Mouse (Mus musculus) large intestine, adult 2 months (tissue): ENCODE measurements around the gene Rad51ap2. TPM values are rescaled to one million over a fixed set of nuclear protein-coding genes. Genes with fewer than 3 reads are reported as not detected.

Source experiments
- DNase-seq: peaks from one replicate; pipeline ENCODE4 v3.0.0-alpha.2; 2012; ENCODE audit warnings: low read depth, low spot score
- WGBS: fragments of 180-500 bp; shearing (Covaris S2); methylation state at CpG from one replicate; pipeline ENCODE4 v1.1.7; 2018; 5-methylcytosine and 5-hydroxymethylcytosine counted together
- polyA plus RNA-seq: library from polyadenylated mRNA; depleted of rRNA; stranded (reverse); fragments of >200 nt; gene quantifications from 2 replicates; pipeline ENCODE4 v1.2.3, GENCODE M21; 2012; rRNA removed

Rad51ap2 gene
- polyA plus RNA-seq, result not detected in 2 replicates

DNA sequence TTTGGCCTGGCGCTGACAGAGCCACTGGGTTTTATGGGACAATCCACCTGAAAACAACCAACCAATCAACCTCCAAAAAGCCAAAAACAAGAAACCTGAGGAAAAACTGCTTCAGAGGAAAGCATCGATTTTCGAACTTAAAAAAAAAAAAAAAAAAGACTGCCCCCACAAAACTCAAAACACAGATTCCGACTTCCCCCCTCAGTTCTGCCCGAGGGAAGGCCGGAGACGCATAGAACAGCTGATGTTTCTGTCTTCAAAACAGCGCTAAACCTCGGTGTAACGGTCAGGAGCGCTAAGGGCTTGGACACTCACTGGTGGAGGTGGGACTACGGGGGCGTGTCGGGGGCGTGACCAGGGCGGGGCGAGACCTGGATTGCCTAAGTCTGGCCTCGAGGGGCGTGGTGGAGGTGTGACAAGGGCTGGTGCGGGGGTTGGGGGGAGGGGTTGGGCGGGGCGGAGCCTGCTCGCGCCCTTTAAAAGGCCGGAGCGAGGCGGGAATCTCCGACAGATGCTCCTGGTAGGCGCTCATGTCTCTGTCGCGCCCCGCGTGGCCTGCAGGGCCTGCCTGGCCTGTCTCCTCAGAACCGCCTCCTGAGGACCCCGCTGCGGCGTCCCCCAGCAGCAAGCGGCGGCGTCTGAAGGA is at the start of gene Rad51ap2:
Gene Rad51ap2 (plus strand): TSS at position 531 of the 646 bp plus-strand sequence.
- WGBS, result 4% methylated on average over 40 of the region's 40 CpGs
- DNase-seq, result no peak

DNA sequence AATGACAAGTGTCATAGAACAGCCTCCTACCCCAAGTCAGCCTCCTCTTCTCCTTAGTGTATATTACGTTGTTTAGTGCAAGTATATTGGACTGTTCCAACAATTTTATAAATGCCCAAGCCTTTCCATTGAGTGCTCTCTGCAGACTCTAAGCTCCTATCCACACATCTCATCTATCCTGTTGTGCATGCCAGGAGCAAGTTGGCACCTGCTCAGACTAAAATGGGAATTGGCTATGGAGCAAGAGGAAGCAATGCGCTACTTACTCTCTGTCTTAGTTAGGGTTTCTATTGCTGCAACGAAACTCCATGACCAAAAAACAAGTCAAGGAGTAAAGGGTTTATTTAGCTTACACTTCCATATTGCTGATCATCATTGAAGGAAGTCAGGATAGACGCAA is 48.2 kb upstream of the Rad51ap2 start:
- 80% methylated on average over 4 of the region's 4 CpGs for WGBS
- DNase-seq, result no peak

GRCm38 (mm10) chr12:11418112-11418511 is 37.8 kb upstream of the Rad51ap2 start:
- 68% methylated on average over 6 of the region's 6 CpGs for WGBS
- DNase-seq, result no peak

GRCm38 (mm10) chr12:11427396-11427795 is 28.5 kb upstream of the Rad51ap2 start:
- DNase-seq, result no peak
- 56% methylated on average over 4 of the region's 4 CpGs for WGBS

DNA sequence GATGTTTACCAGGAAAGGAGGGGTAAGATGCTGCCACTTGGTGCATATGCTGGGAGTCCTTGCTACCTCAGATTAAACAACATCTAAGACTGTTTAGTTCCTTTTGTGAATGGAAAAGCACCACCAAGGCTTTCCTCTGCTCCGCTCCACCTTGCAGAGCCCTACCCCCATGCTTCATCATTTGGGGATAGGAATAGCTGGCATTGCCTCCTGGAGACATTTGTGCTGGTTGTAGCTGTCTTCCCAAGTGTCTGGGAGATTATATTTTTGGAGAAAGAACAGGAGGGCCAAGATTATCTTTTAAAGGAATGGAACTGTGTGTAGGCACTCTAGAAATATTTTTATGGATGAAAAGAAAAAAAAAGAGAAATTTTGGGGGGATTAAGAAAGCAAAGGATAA is 22.8 kb upstream of the Rad51ap2 start:
- no peak for DNase-seq
- WGBS, result 86% methylated on average over 1 of the region's 1 CpGs

DNA sequence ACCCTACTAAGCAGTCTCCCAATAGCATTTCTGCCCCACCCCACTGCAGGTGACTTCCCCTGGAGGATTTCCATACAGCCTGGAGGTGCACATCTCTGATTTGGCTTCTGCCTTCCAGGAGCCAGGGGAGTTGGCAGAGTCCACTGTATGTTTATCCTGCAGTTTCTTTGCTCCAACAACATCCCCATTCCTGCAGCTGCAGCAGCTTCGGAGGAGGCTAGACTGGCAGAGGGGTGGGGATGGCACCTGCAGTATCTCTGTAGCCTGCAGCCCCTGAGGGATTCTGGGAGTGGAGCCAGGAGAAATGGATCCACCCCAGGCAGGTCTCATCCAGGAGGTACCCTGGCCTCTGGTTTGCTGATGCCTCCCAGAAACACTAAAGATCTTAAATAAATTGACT is 22.2 kb upstream of the Rad51ap2 start:
- no peak for DNase-seq
- WGBS, result 49% methylated on average over 1 of the region's 1 CpGs

DNA sequence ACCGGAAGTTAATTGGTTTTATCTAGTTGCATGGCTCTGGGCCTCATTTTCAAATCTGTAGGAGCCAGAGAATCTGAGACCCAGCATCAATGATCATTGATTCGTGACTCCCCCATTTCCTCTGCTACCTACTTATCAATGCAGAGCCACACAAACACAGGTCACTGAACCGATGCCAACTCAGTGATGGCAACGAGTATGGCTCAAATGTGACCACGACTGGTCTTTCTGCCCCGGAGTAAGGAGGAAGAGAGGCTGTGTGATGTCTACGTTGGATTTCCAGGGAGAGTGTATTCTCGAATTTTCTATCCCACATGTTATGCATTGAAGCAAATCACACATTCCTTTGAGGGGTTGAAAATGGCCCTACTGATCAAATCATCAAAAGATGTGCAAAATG is 21.4 kb upstream of the Rad51ap2 start:
- DNase-seq, result no peak
- WGBS, result 77% methylated on average over 8 of the region's 8 CpGs

GRCm38 (mm10) chr12:11435246-11436022 is 20.4 kb upstream of the Rad51ap2 start:
- no peak for DNase-seq
- WGBS, result 10% methylated on average over 15 of the region's 15 CpGs

- 7% methylated on average over 12 of the region's 12 CpGs for WGBS
- no peak for DNase-seq
These were observed 19.9 kb upstream of the Rad51ap2 start for GRCm38 (mm10) chr12:11436023-11436350.

- no peak for DNase-seq
- WGBS, result 4% methylated on average over 34 of the region's 34 CpGs
These were observed 19.2 kb upstream of the Rad51ap2 start, which contains the start of gene Vsnl1 for GRCm38 (mm10) chr12:11436497-11437265. TSS of gene Vsnl1 (minus strand) at chr12:11436613.

DNA sequence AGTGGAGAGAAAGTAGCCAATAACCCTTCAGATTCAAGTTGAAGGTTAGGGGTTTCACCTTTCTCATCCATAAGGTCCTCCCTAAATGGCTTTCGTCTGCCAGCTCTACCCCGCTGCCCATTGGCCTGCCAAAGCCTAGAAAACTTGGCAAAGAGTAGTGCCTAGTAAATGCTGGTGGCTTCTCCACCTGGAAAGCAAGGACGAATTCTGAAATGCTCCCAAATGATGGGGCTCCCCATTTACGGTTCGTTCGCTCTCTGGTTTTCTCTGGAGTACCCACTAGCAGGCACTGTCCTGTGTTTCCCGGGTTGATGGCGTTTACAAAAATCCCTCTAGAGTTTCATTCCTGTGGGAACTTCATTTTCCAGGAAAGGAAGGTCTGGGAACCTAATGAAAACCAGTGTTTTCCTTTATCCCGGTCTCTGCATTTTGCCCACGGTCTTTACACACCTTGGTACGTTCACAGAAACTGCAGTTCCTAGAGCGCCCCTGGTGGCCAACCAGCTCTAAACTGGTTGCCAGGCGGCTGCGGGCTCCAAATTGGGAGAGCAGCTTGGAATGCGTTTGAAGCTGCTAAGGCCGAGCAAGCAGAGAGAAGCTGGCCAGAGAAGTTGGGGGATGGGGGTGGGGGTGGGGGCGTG is 18.5 kb upstream of the Rad51ap2 start:
- 24% methylated on average over 17 of the region's 17 CpGs for WGBS
- no peak for DNase-seq

GRCm38 (mm10) chr12:11437907-11438447 is 17.9 kb upstream of the Rad51ap2 start:
- DNase-seq, result no peak
- WGBS, result 25% methylated on average over 23 of the region's 23 CpGs

GRCm38 (mm10) chr12:11454146-11454545 is 1.7 kb upstream of the Rad51ap2 start:
- DNase-seq, result no peak
- 73% methylated on average over 5 of the region's 5 CpGs for WGBS

DNA sequence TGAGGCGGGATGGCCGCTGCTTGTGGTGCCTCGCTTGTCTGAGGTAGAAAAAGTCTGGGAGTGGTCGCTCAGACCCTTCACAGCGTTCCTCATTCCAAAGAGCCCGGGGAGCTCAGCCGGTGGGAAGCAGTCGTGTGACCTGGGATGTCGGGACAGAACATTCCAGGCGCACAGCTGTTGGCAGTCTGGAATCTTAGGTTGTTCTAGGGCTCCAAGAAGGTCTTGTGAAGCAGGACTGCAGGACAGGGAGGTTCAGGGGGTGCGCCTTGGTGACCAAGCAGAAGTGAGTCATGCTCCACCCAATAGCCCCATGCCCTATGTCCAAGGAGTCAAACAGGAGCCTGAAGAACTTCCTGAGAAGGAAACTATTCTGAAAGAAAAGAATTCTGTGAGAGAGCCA is 334 bp downstream of the Rad51ap2 start:
- DNase-seq, result no peak
- WGBS, result 6% methylated on average over 11 of the region's 11 CpGs

DNA sequence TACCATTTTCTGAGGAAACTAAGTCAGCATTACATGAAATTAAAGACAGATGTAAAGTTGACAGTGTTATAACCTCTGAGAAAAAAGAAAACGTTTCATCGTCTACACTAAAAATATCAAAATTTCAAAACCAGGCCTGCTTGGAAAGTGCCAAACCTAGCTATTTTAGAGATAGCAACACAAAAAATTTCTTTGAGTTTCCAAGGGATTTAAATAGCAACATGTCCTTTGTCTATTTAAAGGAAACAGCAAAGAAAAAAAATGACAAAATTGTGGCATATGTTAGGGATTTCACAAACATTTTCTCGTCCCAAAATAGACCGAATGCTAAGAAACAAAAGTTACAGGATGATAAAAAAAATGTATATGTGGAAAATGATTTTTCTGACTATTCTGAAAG is 753 bp downstream of the Rad51ap2 start:
- WGBS, result 81% methylated on average over 4 of the region's 4 CpGs
- no peak for DNase-seq

Other genes starting within 250 kb of the Rad51ap2 start
- not detected in 2 replicates for gene Msgn1, start 247.1 kb upstream of the Rad51ap2 start, polyA plus RNA-seq
- 0.56 and 1.2 TPM in 2 replicates for gene Gen1, start 190.3 kb upstream of the Rad51ap2 start, polyA plus RNA-seq
- gene Smc6, start 190.2 kb upstream of the Rad51ap2 start, polyA plus RNA-seq, result 8.2 TPM in 2 replicates
- gene Vsnl1, start 19.5 kb upstream of the Rad51ap2 start, polyA plus RNA-seq, result 0.16 and 0.19 TPM in 2 replicates